Mouse (Mus musculus): ENCODE results near the gene Atmin. TPM values are rescaled to one million over a fixed set of nuclear protein-coding genes. Genes with fewer than 3 reads are reported as not detected.

Atmin gene
- 21.2 and 26.3 TPM in 2 replicates for polyA plus RNA-seq (2014; fragmentation: Nextera tagmentation; extraction: Ambion mirVana)

- WGBS, result under 1% methylated on average over 28 of the region's 46 CpGs
- DNase-seq, result peak; percentile 97
- 0 out of 2 replicates have a peak, but pooled peaks cover 6% of the 10 kb centered on the region for H3K36me3 ChIP-seq (ENCODE audit: control insufficient read depth, insufficient read depth, low read length)
These were observed at the start of gene Atmin for GRCm38 (mm10) chr8:116943161-116943554. Gene Atmin, plus strand, starts transcription at chr8:116943393.

DNA sequence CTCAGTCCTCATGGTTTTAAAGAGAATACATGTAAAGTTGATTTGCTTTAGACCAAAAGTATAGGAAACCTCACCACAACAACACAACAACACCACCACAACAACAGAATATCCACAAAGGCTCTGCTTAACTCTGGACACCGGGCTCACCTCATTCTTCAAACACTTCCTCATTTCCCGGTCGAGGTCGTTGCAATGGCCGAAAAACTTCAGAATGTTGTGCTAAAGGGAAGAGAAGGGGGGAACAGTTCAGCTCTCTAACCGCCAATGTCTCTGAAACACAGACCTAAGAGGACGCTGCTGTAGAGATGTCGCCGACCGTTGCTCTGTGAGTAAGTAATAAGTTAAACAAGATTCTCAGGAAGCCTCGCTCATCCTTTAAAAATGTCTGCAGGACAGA, 49.3 kb upstream of the Atmin start:
- Histone ChIP-seq H3K9ac (replicated peaks; ENCODE audit: low read length) (no peak overlapping the region), H3K4me3 (replicated peaks; ENCODE audit: low read depth, low read length) (no peak overlapping the region), H3K27ac (replicated peaks; ENCODE audit: low read depth, low read length) (no peak overlapping the region), H3K27me3 (ENCODE audit: control insufficient read depth, insufficient read depth, low read length) (no peaks in the 10 kb centered on the region), H3K4me1 (ENCODE audit: control insufficient read depth, insufficient read depth, low read length) (no peaks in the 10 kb centered on the region), H3K36me3 (ENCODE audit: control insufficient read depth, insufficient read depth, low read length) (peaks cover 3% of the 10 kb centered on the region; the same call in 1 of the 2 replicates), H3K4me2 (ENCODE audit: low read length) (no peak overlapping the region), H3K9me3 (ENCODE audit: control insufficient read depth, low read length) (no peaks in the 10 kb centered on the region)
- no peak for DNase-seq
- no peak for ATAC-seq (ENCODE audit: low FRiP score, low TSS enrichment)
- 94% methylated on average over 11 of the region's 11 CpGs for WGBS

More at GRCm38 (mm10) chr8:116943161-116943554, at the start of gene Atmin:
- ATAC-seq (ENCODE audit: low FRiP score, low TSS enrichment), result peak; percentile 91
- no peaks in the 10 kb centered on the region for H3K27me3 ChIP-seq (ENCODE audit: control insufficient read depth, insufficient read depth, low read length)
- H3K4me2 ChIP-seq (ENCODE audit: low read length), result peak within 1 kb of the TSS; percentile 96
- H3K4me1 ChIP-seq (ENCODE audit: control insufficient read depth, insufficient read depth, low read length), result peaks cover 15% of the 10 kb centered on the region
- peak within 1 kb of the TSS; percentile 99 for H3K4me3 ChIP-seq (replicated peaks; ENCODE audit: low read depth, low read length)
- H3K9me3 ChIP-seq (ENCODE audit: control insufficient read depth, low read length), result no peaks in the 10 kb centered on the region
- peak within 1 kb of the TSS; percentile 92 for H3K9ac ChIP-seq (replicated peaks; ENCODE audit: low read length)
- peak within 1 kb of the TSS; percentile 68 for H3K27ac ChIP-seq (replicated peaks; ENCODE audit: low read depth, low read length)

DNA sequence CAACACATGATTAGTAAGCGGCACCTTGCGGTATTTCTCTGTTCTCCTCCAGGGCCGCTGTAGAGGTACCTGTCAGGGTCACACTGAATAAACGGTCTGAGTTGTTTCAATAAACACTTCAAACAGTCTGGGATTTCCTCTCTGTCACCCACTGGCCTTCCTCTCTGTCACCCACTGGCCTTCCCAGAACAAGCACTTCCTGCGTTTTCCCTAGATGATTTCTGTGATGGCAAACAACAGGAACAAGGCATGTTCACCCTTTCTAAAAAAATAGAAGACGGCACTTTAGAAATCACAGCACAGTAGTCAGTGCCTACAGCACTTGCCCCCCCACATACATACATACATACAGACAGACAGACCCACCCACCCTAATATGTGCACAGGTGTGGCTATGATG, 47.7 kb upstream of the Atmin start:
- ATAC-seq (ENCODE audit: low FRiP score, low TSS enrichment), result no peak

GRCm38 (mm10) chr8:116904736-116905135, 38.5 kb upstream of the Atmin start:
- no peak overlapping the region for H3K27ac ChIP-seq (replicated peaks; ENCODE audit: low read depth, low read length)
- ATAC-seq (ENCODE audit: low FRiP score, low TSS enrichment), result no peak
- WGBS, result 98% methylated on average over 4 of the region's 4 CpGs

More for the DNA sequence above, 47.7 kb upstream of the Atmin start:
- no peaks in the 10 kb centered on the region for H3K9me3 ChIP-seq (ENCODE audit: control insufficient read depth, low read length)
- no peaks in the 10 kb centered on the region for H3K4me1 ChIP-seq (ENCODE audit: control insufficient read depth, insufficient read depth, low read length)
- H3K4me3 ChIP-seq (replicated peaks; ENCODE audit: low read depth, low read length), result no peak overlapping the region
- DNase-seq, result no peak
- no peaks in the 10 kb centered on the region for H3K36me3 ChIP-seq (ENCODE audit: control insufficient read depth, insufficient read depth, low read length)
- WGBS, result 95% methylated on average over 6 of the region's 6 CpGs
- no peak overlapping the region for H3K27ac ChIP-seq (replicated peaks; ENCODE audit: low read depth, low read length)
- H3K9ac ChIP-seq (replicated peaks; ENCODE audit: low read length), result no peak overlapping the region
- no peaks in the 10 kb centered on the region for H3K27me3 ChIP-seq (ENCODE audit: control insufficient read depth, insufficient read depth, low read length)
- no peak overlapping the region for H3K4me2 ChIP-seq (ENCODE audit: low read length)

GRCm38 (mm10) chr8:116905252-116905651, 37.9 kb upstream of the Atmin start:
- WGBS, result 91% methylated on average over 4 of the region's 4 CpGs

More at GRCm38 (mm10) chr8:116904736-116905135, 38.5 kb upstream of the Atmin start:
- no peaks in the 10 kb centered on the region for H3K4me1 ChIP-seq (ENCODE audit: control insufficient read depth, insufficient read depth, low read length)
- no peak overlapping the region for H3K9ac ChIP-seq (replicated peaks; ENCODE audit: low read length)
- H3K9me3 ChIP-seq (ENCODE audit: control insufficient read depth, low read length), result no peaks in the 10 kb centered on the region
- H3K36me3 ChIP-seq (ENCODE audit: control insufficient read depth, insufficient read depth, low read length), result peaks cover 2% of the 10 kb centered on the region; the same call in 1 of the 2 replicates
- no peak for DNase-seq
- no peaks in the 10 kb centered on the region for H3K27me3 ChIP-seq (ENCODE audit: control insufficient read depth, insufficient read depth, low read length)
- H3K4me2 ChIP-seq (ENCODE audit: low read length), result no peak overlapping the region
- H3K4me3 ChIP-seq (replicated peaks; ENCODE audit: low read depth, low read length), result no peak overlapping the region

DNA sequence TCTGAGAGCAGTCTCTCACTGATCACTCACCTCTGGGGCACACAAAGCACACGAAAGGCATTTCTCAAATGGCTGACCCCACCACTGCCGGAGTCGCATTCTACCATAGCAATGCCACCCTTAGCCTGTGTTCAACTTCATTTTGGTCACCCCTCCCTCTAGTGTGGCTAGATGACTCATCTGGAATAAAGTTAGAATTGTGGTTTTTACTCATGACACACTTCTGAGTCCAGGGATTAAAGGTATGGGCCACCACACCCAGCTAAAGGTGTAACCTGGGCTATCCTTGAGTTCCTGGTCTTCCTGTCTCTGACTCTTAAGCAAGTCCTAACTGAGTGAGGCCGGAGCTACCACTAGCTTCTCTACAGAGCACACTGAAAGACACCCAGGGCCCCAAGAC, 37.4 kb upstream of the Atmin start:
- H3K9ac ChIP-seq (replicated peaks; ENCODE audit: low read length), result no peak overlapping the region
- no peaks in the 10 kb centered on the region for H3K4me1 ChIP-seq (ENCODE audit: control insufficient read depth, insufficient read depth, low read length)
- H3K36me3 ChIP-seq (ENCODE audit: control insufficient read depth, insufficient read depth, low read length), result peaks cover 4% of the 10 kb centered on the region; the same call in 1 of the 2 replicates
- WGBS, result 98% methylated on average over 4 of the region's 4 CpGs
- H3K27ac ChIP-seq (replicated peaks; ENCODE audit: low read depth, low read length), result no peak overlapping the region
- H3K4me2 ChIP-seq (ENCODE audit: low read length), result no peak overlapping the region
- no peak overlapping the region for H3K4me3 ChIP-seq (replicated peaks; ENCODE audit: low read depth, low read length)
- H3K9me3 ChIP-seq (ENCODE audit: control insufficient read depth, low read length), result no peaks in the 10 kb centered on the region
- ATAC-seq (ENCODE audit: low FRiP score, low TSS enrichment) (no peak), DNase-seq (no peak)
- no peaks in the 10 kb centered on the region for H3K27me3 ChIP-seq (ENCODE audit: control insufficient read depth, insufficient read depth, low read length)

More at GRCm38 (mm10) chr8:116905252-116905651, 37.9 kb upstream of the Atmin start:
- Histone ChIP-seq H3K4me2 (ENCODE audit: low read length) (no peak overlapping the region), H3K27me3 (ENCODE audit: control insufficient read depth, insufficient read depth, low read length) (no peaks in the 10 kb centered on the region), H3K4me1 (ENCODE audit: control insufficient read depth, insufficient read depth, low read length) (no peaks in the 10 kb centered on the region), H3K9ac (replicated peaks; ENCODE audit: low read length) (no peak overlapping the region), H3K4me3 (replicated peaks; ENCODE audit: low read depth, low read length) (no peak overlapping the region), H3K36me3 (ENCODE audit: control insufficient read depth, insufficient read depth, low read length) (peaks cover 2% of the 10 kb centered on the region; the same call in 1 of the 2 replicates), H3K9me3 (ENCODE audit: control insufficient read depth, low read length) (no peaks in the 10 kb centered on the region), H3K27ac (replicated peaks; ENCODE audit: low read depth, low read length) (no peak overlapping the region)
- ATAC-seq (ENCODE audit: low FRiP score, low TSS enrichment) (no peak), DNase-seq (no peak)

- H3K9me3 ChIP-seq (ENCODE audit: control insufficient read depth, low read length), result no peaks in the 10 kb centered on the region
- H3K4me1 ChIP-seq (ENCODE audit: control insufficient read depth, insufficient read depth, low read length), result 0 out of 2 replicates have a peak, but pooled peaks cover 5% of the 10 kb centered on the region
- H3K36me3 ChIP-seq (ENCODE audit: control insufficient read depth, insufficient read depth, low read length), result no peaks in the 10 kb centered on the region
- DNase-seq (no peak), ATAC-seq (ENCODE audit: low FRiP score, low TSS enrichment) (peak; percentile 69; the same call in 1 of the 2 replicates)
- no peaks in the 10 kb centered on the region for H3K27me3 ChIP-seq (ENCODE audit: control insufficient read depth, insufficient read depth, low read length)
- peak overlapping the region; percentile 55 for H3K9ac ChIP-seq (replicated peaks; ENCODE audit: low read length)
- under 1% methylated on average over 22 of the region's 22 CpGs for WGBS
- peak overlapping the region; percentile 69 for H3K4me2 ChIP-seq (ENCODE audit: low read length)
- H3K27ac ChIP-seq (replicated peaks; ENCODE audit: low read depth, low read length), result peak overlapping the region; percentile 80
- peak overlapping the region; percentile 57 for H3K4me3 ChIP-seq (replicated peaks; ENCODE audit: low read depth, low read length)
These were observed 22.2 kb upstream of the Atmin start for GRCm38 (mm10) chr8:116921005-116921336.

DNA sequence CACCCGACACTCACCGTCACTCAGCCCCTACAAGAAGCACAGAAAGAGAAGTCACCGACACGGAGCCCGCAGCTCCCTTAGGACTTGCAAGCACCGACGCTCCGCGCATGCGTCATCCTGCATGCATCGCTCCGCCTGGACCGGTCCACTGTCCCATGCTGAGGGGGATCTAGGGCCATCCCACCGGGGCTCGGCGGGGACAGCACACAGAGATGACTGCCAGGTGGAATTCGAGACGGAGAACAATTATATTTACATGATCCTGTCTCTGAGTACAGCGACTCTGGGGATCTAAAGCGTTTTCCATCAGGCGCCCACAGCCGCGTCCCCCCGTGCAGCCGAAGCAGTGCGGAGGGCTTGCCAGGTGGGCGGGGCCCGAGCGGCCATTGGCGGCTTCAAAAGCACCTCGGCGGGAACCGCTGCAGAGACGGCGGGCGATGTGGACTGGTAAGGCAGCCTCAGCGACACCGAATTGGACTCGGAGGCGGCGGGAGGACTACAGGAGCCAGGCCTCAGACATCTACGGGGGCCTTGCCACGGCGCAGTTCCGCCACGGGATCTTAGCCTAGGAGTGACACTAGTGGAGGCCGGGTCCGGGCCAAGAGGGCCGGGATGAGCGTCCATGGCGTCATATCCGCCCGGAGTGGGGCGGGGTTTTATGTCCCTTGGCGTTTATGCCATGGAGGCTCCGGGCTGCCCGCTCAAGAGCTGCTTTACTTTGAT, 21.7 kb upstream of the Atmin start, which contains the start of the genes Cmc2 and Cenpn:
Gene Cmc2, minus strand, starts transcription at position 119 of the 723 bp plus-strand sequence.
Gene Cenpn, plus strand, starts transcription at position 394 of the 723 bp plus-strand sequence.
- Histone ChIP-seq H3K9me3 (ENCODE audit: control insufficient read depth, low read length) (no peaks in the 10 kb centered on the region), H3K4me2 (ENCODE audit: low read length) (peak within 1 kb of the TSS; percentile 69), H3K4me1 (ENCODE audit: control insufficient read depth, insufficient read depth, low read length) (0 out of 2 replicates have a peak, but pooled peaks cover 5% of the 10 kb centered on the region), H3K36me3 (ENCODE audit: control insufficient read depth, insufficient read depth, low read length) (no peaks in the 10 kb centered on the region), H3K27ac (replicated peaks; ENCODE audit: low read depth, low read length) (peak within 1 kb of the TSS; percentile 80), H3K9ac (replicated peaks; ENCODE audit: low read length) (peak within 1 kb of the TSS; percentile 55), H3K4me3 (replicated peaks; ENCODE audit: low read depth, low read length) (peak within 1 kb of the TSS; percentile 57), H3K27me3 (ENCODE audit: control insufficient read depth, insufficient read depth, low read length) (no peaks in the 10 kb centered on the region)
- under 1% methylated on average over 57 of the region's 57 CpGs for WGBS
- DNase-seq, result peak; percentile 99
- ATAC-seq (ENCODE audit: low FRiP score, low TSS enrichment), result peak; percentile 94
